Mouse (Mus musculus) B cell, adult 67 days (primary cell): ENCODE data around the gene Plekhb2. TPM values are rescaled to one million over a fixed set of nuclear protein-coding genes. Genes with fewer than 3 reads are reported as not detected.

Experiments used
- total RNA-seq, 2 experiments: library from RNA; stranded (reverse); gene quantifications; 4 replicates each; pipeline ENCODE4 v1.2.4; 2023

Gene Plekhb2
- 10 to 100 TPM; 41.1 to 45.4 TPM for total RNA-seq

DNA sequence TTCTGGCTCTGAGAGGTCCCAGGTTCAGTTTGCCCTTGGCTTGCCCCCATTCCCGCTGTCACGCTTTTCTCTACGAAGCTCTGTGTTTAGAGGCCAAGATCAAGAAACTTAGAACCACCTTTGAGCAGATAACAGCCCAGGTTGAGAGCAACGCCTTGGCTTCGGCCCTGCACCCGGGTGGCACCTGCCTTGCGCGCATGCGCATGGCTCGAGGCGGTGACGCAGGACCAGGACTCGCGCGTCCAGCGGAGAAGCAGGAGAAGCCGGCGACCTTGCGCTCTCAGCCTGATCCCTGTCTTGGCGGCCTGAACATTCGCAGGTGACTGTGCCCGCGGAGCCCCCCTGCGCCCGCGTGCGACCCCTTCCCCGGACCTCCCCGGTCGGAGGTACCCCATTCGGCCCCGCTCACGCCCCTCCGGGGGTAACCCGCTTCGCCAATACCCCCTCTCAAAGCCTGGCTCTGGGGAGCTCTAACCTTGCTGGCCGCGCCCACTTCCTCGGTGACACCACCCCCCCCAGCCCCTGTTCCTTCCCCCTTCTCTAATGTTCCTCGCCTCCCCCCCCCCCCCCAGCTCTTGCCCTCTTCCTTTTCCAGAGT, at the start of gene Plekhb2:
TSS of gene Plekhb2 (plus strand) at position 232 of the 598 bp plus-strand sequence.

DNA sequence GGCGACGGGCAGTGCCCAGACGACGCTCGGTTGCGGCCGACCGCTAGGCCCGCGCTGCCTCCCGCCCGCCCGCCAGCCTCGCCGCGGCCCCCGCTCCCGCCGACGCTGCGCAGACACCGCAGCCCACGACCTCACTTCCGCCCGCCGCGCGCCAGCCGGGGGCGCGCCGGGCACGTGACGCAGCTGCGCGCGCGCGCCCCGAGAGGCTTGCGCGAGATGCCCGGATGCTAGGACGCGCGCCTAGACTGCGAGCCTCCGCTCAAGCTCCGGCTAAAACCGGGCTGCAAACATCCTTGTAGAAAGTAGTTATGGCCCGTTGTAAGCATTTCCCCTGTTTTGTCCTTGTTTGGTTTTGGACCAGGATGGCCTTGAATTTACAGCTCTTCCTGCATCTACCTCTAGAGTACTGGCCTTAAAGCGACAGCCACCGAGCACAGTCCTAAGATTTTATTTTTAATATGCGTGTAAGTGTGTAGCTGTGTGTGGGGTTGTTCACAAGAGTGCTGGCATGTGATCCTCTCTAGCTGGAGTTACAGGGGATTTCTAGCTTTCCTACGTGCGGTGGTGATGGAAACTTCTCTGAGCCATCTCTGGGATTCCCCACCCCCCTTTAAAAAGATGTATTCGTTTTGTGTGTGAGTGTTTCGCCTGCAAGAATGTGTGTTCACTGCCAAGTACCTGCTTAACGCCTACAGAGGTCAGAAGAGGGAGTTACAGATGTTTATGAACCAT, 6.7 kb upstream of the Plekhb2 start, which contains the start of gene Fam168b:
TSS of gene Fam168b (minus strand) at position 179 of the 732 bp plus-strand sequence.

Other genes with a start within 250 kb of the Plekhb2 start
- 100 to 1,000 TPM; 202 to 215 TPM for gene Fam168b, start 6.9 kb upstream of the Plekhb2 start, total RNA-seq